Mouse (Mus musculus) liver, embryonic 11.5 days (tissue): ENCODE results near the gene Dclre1a. TPM values are rescaled to one million over a fixed set of nuclear protein-coding genes. Genes with fewer than 3 reads are reported as not detected.

Source experiments
- ATAC-seq: fragments of 200-750 bp; cut with Nextera tagmentation; replicated peaks from 2 replicates; pipeline ENCODE4 v1.8.0; 2017; ENCODE audit warnings: moderate number of reproducible peaks, mild to moderate bottlenecking, moderate TSS enrichment, moderate library complexity; ENCODE audit not compliant: low FRiP score
- DNase-seq: peaks from one replicate; pipeline ENCODE4 v3.0.0-alpha.2; 2017; ENCODE audit warnings: low spot score
- H3K27ac ChIP-seq: fragments of 300-500 bp; sonication (generic); 2 replicates; pipeline ENCODE4 v1.5.1; 2014; ENCODE audit warnings: mild to moderate bottlenecking, low read depth, low read length, control low read depth
- H3K27me3 ChIP-seq: fragments of 300-500 bp; sonication (generic); replicated peaks from 2 replicates; pipeline ENCODE4 v1.6.1; 2014; ENCODE audit warnings: low read length, mixed read lengths; ENCODE audit not compliant: control insufficient read depth, insufficient read depth
- H3K36me3 ChIP-seq: fragments of 300-500 bp; sonication (generic); 2 replicates; pipeline ENCODE4 v1.6.1; 2014; ENCODE audit warnings: mild to moderate bottlenecking, low read length, moderate library complexity, mixed read lengths; ENCODE audit not compliant: control insufficient read depth, insufficient read depth
- H3K4me1 ChIP-seq: fragments of 300-500 bp; sonication (generic); replicated peaks from 2 replicates; pipeline ENCODE4 v1.6.1; 2014; ENCODE audit warnings: low read length, mixed read lengths; ENCODE audit not compliant: control insufficient read depth, insufficient read depth
- H3K4me2 ChIP-seq: fragments of 300-500 bp; sonication (generic); 2 replicates; pipeline ENCODE4 v1.6.1; 2014; ENCODE audit warnings: mild to moderate bottlenecking, control low read depth, moderate library complexity
- H3K4me3 ChIP-seq: fragments of 300-500 bp; sonication (generic); 2 replicates; pipeline ENCODE4 v1.5.1; 2014; ENCODE audit warnings: low read depth, low read length, control low read depth
- H3K9ac ChIP-seq: fragments of 300-500 bp; sonication (generic); 2 replicates; pipeline ENCODE4 v1.6.1; 2014; ENCODE audit warnings: low read depth, low read length, control low read depth
- H3K9me3 ChIP-seq: fragments of 300-500 bp; sonication (generic); 2 replicates; pipeline ENCODE4 v1.6.1; 2016; ENCODE audit warnings: low read length, inconsistent platforms, mixed read lengths; ENCODE audit not compliant: control insufficient read depth
- whole genome bisulfite sequencing: fragments of 180-500 bp; shearing (Covaris S2); extraction: QIAGEN DNeasy Blood & Tissue Kit; methylation state at CpG from one replicate; pipeline ENCODE4 v1.1.7; 2014; 5-methylcytosine and 5-hydroxymethylcytosine counted together
- polyA plus RNA-seq: library from polyadenylated mRNA; unstranded; fragments of >200 nt; fragmentation: Nextera tagmentation; extraction: Ambion mirVana; gene quantifications from 2 replicates; pipeline ENCODE4 v1.2.1, GENCODE M21; 2014

Gene Dclre1a
- 25.7 and 29.2 TPM in 2 replicates for polyA plus RNA-seq

DNA sequence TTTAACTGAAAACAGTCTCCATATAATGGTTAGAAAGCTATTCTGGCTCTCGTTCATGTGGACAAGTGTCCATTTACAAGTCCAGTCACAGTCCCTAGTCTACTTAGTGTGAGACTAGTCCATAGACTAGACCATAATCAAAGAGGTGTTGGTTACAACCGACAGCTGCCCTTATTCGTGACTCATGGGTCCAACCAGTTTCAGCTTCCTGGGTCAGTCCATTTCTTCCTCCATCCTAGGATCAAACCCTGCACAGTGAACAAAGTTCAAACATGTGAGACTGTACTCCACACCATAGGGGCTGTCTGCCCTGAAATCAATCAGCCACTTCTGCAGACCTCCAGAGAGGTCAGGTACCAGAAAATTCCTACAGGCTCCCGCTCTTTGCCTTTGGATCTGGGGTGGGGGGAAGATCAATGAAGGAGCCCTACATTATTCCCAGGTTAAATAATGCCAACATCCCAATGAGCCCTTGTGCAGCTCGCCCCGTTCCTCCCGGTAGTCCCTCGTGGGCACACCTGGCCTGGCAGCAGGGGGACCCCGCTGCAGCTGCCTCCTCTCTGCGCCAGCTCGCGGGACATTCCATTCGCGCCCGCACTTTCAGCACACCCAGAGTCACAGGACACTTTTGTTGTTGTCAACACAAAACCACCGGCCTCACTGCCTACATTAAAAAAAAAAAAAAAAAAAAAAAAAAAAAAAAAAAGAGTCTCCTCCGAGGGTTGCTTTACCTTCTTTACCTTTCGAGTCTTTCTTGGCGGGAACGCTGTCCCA, at the start of gene Dclre1a:
TSS of gene Dclre1a (minus strand) at position 767 of the 774 bp plus-strand sequence.
- Histone ChIP-seq H3K4me3 (peak within 1 kb of the TSS; percentile 86), H3K27me3 (no peaks in the 10 kb centered on the region), H3K4me2 (peak within 1 kb of the TSS; percentile 79), H3K27ac (peak within 1 kb of the TSS; percentile 95), H3K36me3 (peaks cover 11% of the 10 kb centered on the region), H3K9ac (peak within 1 kb of the TSS; percentile 92), H3K9me3 (no peaks in the 10 kb centered on the region), H3K4me1 (peaks cover 13% of the 10 kb centered on the region)
- ATAC-seq, result peak; percentile 51
- 8% methylated on average over 20 of the region's 20 CpGs for WGBS
- DNase-seq, result peak; percentile 70

DNA sequence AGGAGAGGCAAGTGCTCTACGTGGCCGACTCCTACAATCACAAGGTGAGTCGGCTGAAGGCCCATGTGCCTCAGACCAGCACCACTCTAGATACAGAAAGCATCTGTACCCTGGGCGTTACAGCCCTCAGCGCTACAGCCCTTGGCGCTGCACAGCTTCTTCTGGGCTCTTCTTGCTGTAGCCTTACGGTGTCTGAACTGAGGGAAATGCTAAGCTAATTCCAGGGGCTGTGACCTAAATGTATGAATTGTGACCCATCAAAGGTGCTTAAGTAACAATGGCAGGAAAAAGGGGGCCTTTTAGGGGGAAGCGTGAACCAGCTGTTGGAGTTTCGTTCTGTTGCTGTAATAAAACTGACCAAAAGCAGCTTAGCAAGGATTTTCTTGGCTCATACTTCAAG, 44.5 kb upstream of the Dclre1a start:
- no peaks in the 10 kb centered on the region for H3K4me1 ChIP-seq
- H3K9ac ChIP-seq, result no peak overlapping the region
- H3K4me3 ChIP-seq, result no peak overlapping the region
- H3K27me3 ChIP-seq, result no peaks in the 10 kb centered on the region
- no peak overlapping the region for H3K27ac ChIP-seq
- H3K9me3 ChIP-seq, result no peaks in the 10 kb centered on the region
- H3K36me3 ChIP-seq, result peaks cover 30% of the 10 kb centered on the region
- no peak for DNase-seq
- H3K4me2 ChIP-seq, result no peak overlapping the region
- no peak for ATAC-seq
- WGBS, result 92% methylated on average over 9 of the region's 9 CpGs

DNA sequence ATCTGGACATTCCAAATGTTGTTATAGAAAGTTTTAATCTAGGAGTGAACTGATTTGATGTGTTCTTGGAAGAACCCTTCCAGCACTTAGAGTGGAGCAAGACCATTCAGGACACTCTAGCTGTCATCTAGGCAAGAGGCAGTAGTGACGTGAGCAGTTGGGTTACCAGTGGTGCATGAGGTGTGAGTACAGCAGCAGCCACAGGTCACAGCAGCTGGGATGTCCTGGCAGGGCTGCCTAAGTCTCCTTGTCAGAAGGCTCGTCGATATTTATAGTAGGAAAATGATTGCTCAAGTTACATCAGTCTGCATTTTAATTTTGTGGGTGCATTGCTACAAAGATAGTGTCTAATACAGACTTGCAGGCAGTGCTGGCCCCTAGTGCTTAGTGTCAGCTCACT, 42.2 kb upstream of the Dclre1a start:
- 93% methylated on average over 3 of the region's 3 CpGs for WGBS

DNA sequence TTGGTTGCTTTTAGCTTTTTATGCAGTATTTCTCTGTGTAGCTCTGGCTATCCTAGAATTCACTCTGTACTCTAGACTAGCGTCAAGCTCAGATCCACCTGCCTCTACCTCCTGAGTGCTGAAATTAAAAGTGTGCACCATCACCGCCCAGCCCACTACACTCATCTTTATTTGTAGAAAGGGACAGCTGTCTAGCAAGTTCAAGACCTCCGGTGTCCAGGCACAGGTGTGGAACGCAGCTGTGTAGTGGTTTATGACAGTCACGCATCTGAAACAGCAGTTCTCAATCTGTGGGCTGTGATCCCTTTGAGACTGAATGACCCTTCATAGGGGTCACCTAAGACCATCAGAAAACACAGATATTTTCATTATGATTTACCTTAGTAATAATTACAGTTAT, 41.4 kb upstream of the Dclre1a start:
- Histone ChIP-seq H3K9ac (no peak overlapping the region), H3K9me3 (no peaks in the 10 kb centered on the region), H3K36me3 (peaks cover 16% of the 10 kb centered on the region; the same call in 1 of the 2 replicates), H3K4me3 (no peak overlapping the region), H3K4me1 (no peaks in the 10 kb centered on the region), H3K4me2 (no peak overlapping the region), H3K27ac (no peak overlapping the region), H3K27me3 (no peaks in the 10 kb centered on the region)
- ATAC-seq (no peak), DNase-seq (no peak)
- WGBS, result 91% methylated on average over 5 of the region's 5 CpGs

More for the DNA sequence above, 42.2 kb upstream of the Dclre1a start:
- Histone ChIP-seq H3K4me1 (no peaks in the 10 kb centered on the region), H3K27me3 (no peaks in the 10 kb centered on the region), H3K9ac (no peak overlapping the region), H3K4me3 (no peak overlapping the region), H3K9me3 (no peaks in the 10 kb centered on the region), H3K36me3 (peaks cover 18% of the 10 kb centered on the region), H3K27ac (no peak overlapping the region), H3K4me2 (no peak overlapping the region)
- DNase-seq, result no peak
- ATAC-seq, result no peak

DNA sequence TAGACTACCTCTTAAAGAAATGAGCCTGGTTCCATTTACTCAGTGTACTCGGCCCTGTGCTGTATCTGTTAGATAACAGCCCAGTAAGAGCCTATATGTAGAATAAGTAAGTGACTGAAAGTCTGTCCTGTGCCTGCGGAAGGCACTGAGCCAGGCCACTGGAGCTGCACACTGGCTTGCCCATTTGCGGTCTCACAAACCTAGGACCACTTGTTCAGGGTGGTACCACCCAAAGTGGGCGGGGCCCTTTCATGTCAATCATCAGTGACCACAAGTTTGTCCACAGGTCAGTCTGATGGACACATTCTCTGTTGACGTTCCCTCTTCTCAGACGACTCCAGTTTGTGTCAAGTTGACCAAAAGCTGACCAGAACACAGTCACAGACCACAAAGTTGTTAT, 41.0 kb upstream of the Dclre1a start:
- ATAC-seq (no peak), DNase-seq (no peak)
- no peak overlapping the region for H3K4me3 ChIP-seq
- WGBS, result 79% methylated on average over 6 of the region's 6 CpGs
- H3K9me3 ChIP-seq, result no peaks in the 10 kb centered on the region
- no peak overlapping the region for H3K27ac ChIP-seq
- no peak overlapping the region for H3K9ac ChIP-seq
- H3K4me1 ChIP-seq, result no peaks in the 10 kb centered on the region
- peaks cover 16% of the 10 kb centered on the region; the same call in 1 of the 2 replicates for H3K36me3 ChIP-seq
- no peak overlapping the region for H3K4me2 ChIP-seq
- no peaks in the 10 kb centered on the region for H3K27me3 ChIP-seq

DNA sequence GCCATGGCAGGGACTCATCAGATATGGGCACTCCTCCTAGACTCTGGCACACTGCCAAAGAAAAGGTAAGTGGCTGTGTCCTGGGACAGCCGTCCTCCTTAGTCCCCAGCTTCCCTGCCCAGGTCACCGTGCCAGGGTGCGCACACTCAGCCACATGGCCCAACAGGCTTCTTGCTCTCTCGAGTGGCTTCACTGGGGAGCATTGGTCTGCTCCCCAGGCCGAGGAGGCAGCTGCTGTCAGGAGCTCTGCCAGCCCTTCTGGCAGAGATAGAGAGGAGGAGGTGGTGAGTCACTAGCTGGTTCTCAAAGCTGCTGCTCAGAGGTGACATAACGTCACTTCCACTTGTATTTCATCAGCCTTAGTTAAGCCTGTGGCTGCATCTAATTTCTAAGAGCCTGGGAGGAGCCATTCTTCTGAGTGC, 40.2 kb upstream of the Dclre1a start:
- Histone ChIP-seq H3K9me3 (no peaks in the 10 kb centered on the region), H3K4me1 (no peaks in the 10 kb centered on the region; the same call in 1 of the 2 replicates), H3K27ac (no peak overlapping the region), H3K9ac (no peak overlapping the region), H3K4me2 (no peak overlapping the region), H3K4me3 (no peak overlapping the region), H3K36me3 (peaks cover 16% of the 10 kb centered on the region; the same call in 1 of the 2 replicates), H3K27me3 (no peaks in the 10 kb centered on the region)
- WGBS, result 80% methylated on average over 6 of the region's 6 CpGs
- no peak for ATAC-seq
- DNase-seq, result no peak

DNA sequence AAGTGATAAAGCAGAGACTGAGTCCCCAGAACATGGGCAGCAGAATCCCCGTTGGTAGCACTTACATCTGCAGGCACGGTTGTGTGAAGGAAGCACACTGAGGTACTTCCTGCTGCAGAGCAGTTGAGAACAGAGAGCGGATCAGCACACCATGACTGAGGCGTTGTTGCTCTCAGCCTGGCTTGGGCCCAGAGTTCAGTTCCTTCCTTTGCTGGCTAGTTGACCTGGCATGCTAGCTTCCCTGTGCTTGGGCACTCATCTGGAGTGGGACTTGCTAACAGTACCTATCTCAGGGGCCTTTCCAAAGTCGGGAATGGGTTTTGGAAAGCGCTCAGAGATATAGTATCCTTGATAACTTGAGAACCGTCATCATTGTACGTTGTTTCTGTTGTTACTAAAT, 38.3 kb upstream of the Dclre1a start:
- Histone ChIP-seq H3K27me3 (no peaks in the 10 kb centered on the region), H3K9ac (no peak overlapping the region), H3K27ac (no peak overlapping the region), H3K36me3 (0 out of 2 replicates have a peak, but pooled peaks cover 6% of the 10 kb centered on the region), H3K4me2 (no peak overlapping the region), H3K4me3 (no peak overlapping the region), H3K4me1 (no peaks in the 10 kb centered on the region; the same call in 1 of the 2 replicates), H3K9me3 (no peaks in the 10 kb centered on the region)
- 89% methylated on average over 8 of the region's 8 CpGs for WGBS
- ATAC-seq (no peak), DNase-seq (no peak)

DNA sequence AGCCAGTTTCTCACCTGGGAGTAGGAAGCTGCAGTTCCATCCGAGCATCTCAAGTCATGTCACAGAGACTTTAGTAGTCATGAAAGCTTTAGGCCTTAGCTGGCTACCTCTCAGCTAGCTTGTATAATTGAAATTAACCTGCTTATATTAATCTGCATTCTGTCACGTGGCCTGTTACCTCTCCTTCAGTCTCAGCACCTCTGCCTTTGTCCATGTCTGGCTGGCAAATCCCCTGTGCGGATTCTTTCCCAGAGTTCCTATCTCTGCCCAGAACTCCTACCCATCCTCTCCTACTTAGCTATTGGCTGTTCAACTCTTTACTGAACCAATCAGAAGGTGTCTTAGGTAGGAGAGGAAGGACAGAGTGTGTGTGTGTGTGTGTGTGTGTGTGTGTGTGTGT, 36.3 kb upstream of the Dclre1a start:
- Histone ChIP-seq H3K9ac (no peak overlapping the region), H3K27me3 (no peaks in the 10 kb centered on the region), H3K36me3 (0 out of 2 replicates have a peak, but pooled peaks cover 6% of the 10 kb centered on the region), H3K4me2 (no peak overlapping the region), H3K9me3 (no peaks in the 10 kb centered on the region), H3K27ac (no peak overlapping the region), H3K4me3 (no peak overlapping the region), H3K4me1 (no peaks in the 10 kb centered on the region; the same call in 1 of the 2 replicates)
- WGBS, result 88% methylated on average over 3 of the region's 3 CpGs
- DNase-seq (no peak), ATAC-seq (no peak)

DNA sequence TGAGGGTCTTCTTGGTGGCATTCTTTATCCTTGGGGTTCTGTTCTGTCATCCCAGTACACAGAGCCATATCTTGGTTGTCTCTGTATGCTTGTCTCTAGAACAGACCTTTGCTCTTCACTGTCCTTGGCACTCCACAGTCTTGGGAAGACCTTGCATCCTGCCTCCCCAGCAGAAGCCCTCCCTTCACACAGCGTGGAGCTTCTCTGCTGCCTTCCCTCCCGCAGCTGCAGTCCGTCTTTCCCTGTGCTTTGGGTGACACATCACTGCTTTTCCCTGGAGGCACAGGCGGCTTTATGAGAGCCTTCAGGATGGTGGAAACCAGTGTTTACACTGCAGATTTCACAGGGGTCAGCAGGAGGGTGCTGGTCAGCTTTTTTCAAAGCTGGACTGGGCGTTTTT, 35.8 kb upstream of the Dclre1a start:
- H3K27me3 ChIP-seq, result no peaks in the 10 kb centered on the region
- DNase-seq, result no peak
- no peak overlapping the region for H3K9ac ChIP-seq
- ATAC-seq, result no peak
- WGBS, result 67% methylated on average over 5 of the region's 5 CpGs
- no peak overlapping the region for H3K27ac ChIP-seq
- no peak overlapping the region for H3K4me3 ChIP-seq
- H3K4me2 ChIP-seq, result no peak overlapping the region
- H3K36me3 ChIP-seq, result 0 out of 2 replicates have a peak, but pooled peaks cover 6% of the 10 kb centered on the region
- H3K9me3 ChIP-seq, result no peaks in the 10 kb centered on the region
- no peaks in the 10 kb centered on the region; the same call in 1 of the 2 replicates for H3K4me1 ChIP-seq
